Mouse (Mus musculus): ENCODE data around the gene Usp33.

DNA sequence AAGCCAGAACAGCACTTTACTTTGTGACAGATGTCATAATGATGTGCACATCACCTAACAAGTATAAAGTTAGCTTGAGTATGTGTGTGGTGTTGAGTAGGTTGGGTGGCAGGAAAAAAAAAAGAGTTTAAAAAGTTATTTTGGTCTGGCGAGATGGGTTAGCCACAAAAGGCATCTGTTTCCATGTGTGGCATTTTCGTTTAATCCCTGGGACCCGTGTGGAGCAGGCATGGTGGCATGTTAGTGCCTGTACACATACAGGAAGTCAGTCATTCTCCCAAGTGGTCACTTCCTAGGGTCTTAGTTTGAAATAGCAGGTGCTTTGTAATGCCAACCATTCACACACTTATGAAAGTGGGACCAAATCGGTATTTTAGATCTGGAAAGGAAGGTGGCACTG, 66.1 kb downstream of the Usp33 start:
- no peak for TF ChIP-seq CTCF (IDR thresholded peaks at IDR 0.05; ENCODE audit: low read depth)
- no peak for TF ChIP-seq EP300 (IDR thresholded peaks at IDR 0.05; ENCODE audit: low read depth)

All from heart, postnatal 0 days (tissue).